In genomic region chr10:54092081-54092480, GRCm38 (mm10) we compare ENCODE assay signal across 24 mouse cellular contexts. TPM values are rescaled to one million over a fixed set of nuclear protein-coding genes. Genes with fewer than 3 reads are reported as not detected.
DNase-seq lines count a peak whose midpoint lies in the region; ATAC-seq and TF ChIP-seq lines count a peak whose summit lies in the region.
"Had no signal": no experiment of that assay in that cellular context is flagged by ENCODE, and none has a peak within 500 bp of the region (broad histone marks: within the 10 kb centered on the region; RNA-seq: fewer than 3 reads in every experiment).

No protein-coding gene starts in this region.

- TF ChIP-seq POLR2A in kidney, adult 2 months (IDR thresholded peaks at IDR 0.05; ENCODE audit: low read depth, low read length): no peak

- no peak overlapping the region for H3K4me2 ChIP-seq in midbrain, embryonic 11.5 days
- H3K4me2 ChIP-seq in midbrain, embryonic 13.5 days (replicated peaks): no peak overlapping the region
- no peak overlapping the region for H3K4me2 ChIP-seq in hindbrain, embryonic 14.5 days (replicated peaks)
- H3K4me2 ChIP-seq: embryonic facial prominence, embryonic 12.5 days; forebrain, embryonic 13.5 days; forebrain, embryonic 15.5 days had no signal

- no peaks in the 10 kb centered on the region for H3K9me3 ChIP-seq in midbrain, embryonic 11.5 days (ENCODE audit: control insufficient read depth, low read length)
- H3K9me3 ChIP-seq in midbrain, embryonic 13.5 days: no peaks in the 10 kb centered on the region
- H3K9me3 ChIP-seq in hindbrain, embryonic 14.5 days (ENCODE audit: control insufficient read depth, low read length): no peaks in the 10 kb centered on the region
- H3K9me3 ChIP-seq: embryonic facial prominence, embryonic 10.5 days; embryonic facial prominence, embryonic 12.5 days; forebrain, embryonic 13.5 days; forebrain, embryonic 15.5 days; G1E had no signal

- no peak for ATAC-seq in midbrain, embryonic 11.5 days (ENCODE audit: low FRiP score)
- ATAC-seq in midbrain, embryonic 13.5 days: no peak
- peak; percentile 73 for ATAC-seq in activated CD4-positive, CD25-positive, alpha-beta regulatory T cell, adult 4 months
- peak; percentile 64 for ATAC-seq in megakaryocyte, adult 5-6 weeks (ENCODE audit: poor library complexity, severe bottlenecking)
- no peak for ATAC-seq in hindbrain, embryonic 14.5 days (ENCODE audit: low FRiP score)
- ATAC-seq: forebrain, embryonic 13.5 days; forebrain, embryonic 15.5 days; forebrain, postnatal 0 days; Patski had no signal

- DNase-seq in midbrain, embryonic 11.5 days (ENCODE audit: low spot score, missing footprints): peak; percentile 17
- no peak for DNase-seq in hindbrain, embryonic 14.5 days (ENCODE audit: low spot score)
- no peak for DNase-seq in retina, postnatal 1 day
- no peak for DNase-seq in kidney, adult 2 months
- DNase-seq: adrenal gland, adult 2 months; adrenal gland, postnatal 10 days; adrenal gland, postnatal 25 days; B cell, adult 2 months; cerebellum, adult 11-12 months; cerebellum, adult 2 months; cerebellum, adult 9-10 months; cerebellum, postnatal 10 days; cerebellum, postnatal 25 days; forebrain, postnatal 0 days had no signal

- H3K27me3 ChIP-seq in midbrain, embryonic 11.5 days (ENCODE audit: control insufficient read depth, insufficient read depth, low read length): no peaks in the 10 kb centered on the region
- H3K27me3 ChIP-seq in midbrain, embryonic 13.5 days: no peaks in the 10 kb centered on the region
- H3K27me3 ChIP-seq in hindbrain, embryonic 14.5 days (ENCODE audit: control insufficient read depth, insufficient read depth, low read length): no peaks in the 10 kb centered on the region
- H3K27me3 ChIP-seq in kidney, adult 2 months (replicated peaks; ENCODE audit: control insufficient read depth, insufficient read depth, low read length): no peaks in the 10 kb centered on the region; the same call in 1 of the 2 replicates
- H3K27me3 ChIP-seq: CH12.LX; embryonic facial prominence, embryonic 12.5 days; forebrain, embryonic 13.5 days; forebrain, embryonic 15.5 days; Patski had no signal

- H3K9ac ChIP-seq in midbrain, embryonic 11.5 days (ENCODE audit: low read length): no peak overlapping the region
- no peak overlapping the region for H3K9ac ChIP-seq in midbrain, embryonic 13.5 days (replicated peaks)
- H3K9ac ChIP-seq in hindbrain, embryonic 14.5 days: no peak overlapping the region
- H3K9ac ChIP-seq: embryonic facial prominence, embryonic 12.5 days; forebrain, embryonic 13.5 days; forebrain, embryonic 15.5 days; forebrain, postnatal 0 days had no signal

- no peak for TF ChIP-seq CTCF in kidney, adult 2 months (conservative IDR thresholded peaks at IDR 0.05; ENCODE audit: insufficient read depth, insufficient read length, low read depth, low read length)

- H3K4me1 ChIP-seq in midbrain, embryonic 11.5 days (ENCODE audit: control insufficient read depth, insufficient read depth, low read length): no peaks in the 10 kb centered on the region
- H3K4me1 ChIP-seq in midbrain, embryonic 13.5 days (replicated peaks): no peaks in the 10 kb centered on the region
- no peaks in the 10 kb centered on the region for H3K4me1 ChIP-seq in hindbrain, embryonic 14.5 days (replicated peaks; ENCODE audit: control insufficient read depth, insufficient read depth, low read length)
- H3K4me1 ChIP-seq in kidney, adult 2 months (ENCODE audit: control insufficient read depth, insufficient read depth, low read length): no peaks in the 10 kb centered on the region
- H3K4me1 ChIP-seq: embryonic facial prominence, embryonic 10.5 days; embryonic facial prominence, embryonic 12.5 days; forebrain, embryonic 13.5 days; forebrain, embryonic 15.5 days had no signal

- no peak overlapping the region for H3K4me3 ChIP-seq in midbrain, embryonic 11.5 days (ENCODE audit: low read depth, low read length)
- H3K4me3 ChIP-seq in midbrain, embryonic 13.5 days (replicated peaks): no peak overlapping the region
- H3K4me3 ChIP-seq in hindbrain, embryonic 14.5 days (replicated peaks; ENCODE audit: low read length): no peak overlapping the region
- no peak overlapping the region for H3K4me3 ChIP-seq in kidney, adult 2 months (ENCODE audit: insufficient read depth, low read depth, low read length)
- H3K4me3 ChIP-seq: embryonic facial prominence, embryonic 10.5 days; embryonic facial prominence, embryonic 12.5 days; forebrain, embryonic 13.5 days; forebrain, embryonic 15.5 days had no signal

- no peaks in the 10 kb centered on the region for H3K36me3 ChIP-seq in midbrain, embryonic 11.5 days (ENCODE audit: control insufficient read depth, insufficient read depth, low read length)
- no peaks in the 10 kb centered on the region for H3K36me3 ChIP-seq in midbrain, embryonic 13.5 days
- no peaks in the 10 kb centered on the region for H3K36me3 ChIP-seq in hindbrain, embryonic 14.5 days (replicated peaks; ENCODE audit: control insufficient read depth, insufficient read depth)
- H3K36me3 ChIP-seq in kidney, adult 2 months (ENCODE audit: control insufficient read depth, insufficient read depth, low read length): no peaks in the 10 kb centered on the region
- H3K36me3 ChIP-seq: embryonic facial prominence, embryonic 10.5 days; embryonic facial prominence, embryonic 12.5 days; forebrain, embryonic 15.5 days; G1E had no signal

- H3K27ac ChIP-seq in midbrain, embryonic 11.5 days (ENCODE audit: low read depth, low read length): no peak overlapping the region
- H3K27ac ChIP-seq in midbrain, embryonic 13.5 days: no peak overlapping the region
- H3K27ac ChIP-seq in hindbrain, embryonic 14.5 days: no peak overlapping the region
- no peak overlapping the region for H3K27ac ChIP-seq in kidney, adult 2 months (ENCODE audit: insufficient read depth, low read depth, low read length)
- H3K27ac ChIP-seq: embryonic facial prominence, embryonic 10.5 days; embryonic facial prominence, embryonic 12.5 days; forebrain, embryonic 13.5 days; forebrain, embryonic 15.5 days had no signal

RNA-seq across cellular contexts. Expression of gene Man1a, which starts 15.7 kb away (rescaled TPM):
- 1.7 and 2.1 TPM in 2 replicates for polyA plus RNA-seq in midbrain, embryonic 11.5 days (2014; fragmentation: Nextera tagmentation; extraction: Ambion mirVana)
- 2.2 and 2.8 TPM in 2 replicates for polyA plus RNA-seq in midbrain, embryonic 13.5 days (2015; fragmentation: Nextera tagmentation; extraction: Ambion mirVana)
- polyA plus RNA-seq in activated CD4-positive, CD25-positive, alpha-beta regulatory T cell, adult 4 months (2017; shearing (Covaris generic)): 10 to 100 TPM; 16.9 to 17.2 TPM
- 60.6 and 67.8 TPM in 2 replicates for total RNA-seq in megakaryocyte, adult 5-6 weeks (2015)
- 49.5 and 51.2 TPM in 2 replicates for total RNA-seq in megakaryocyte, adult 5-6 weeks (2017)
- polyA plus RNA-seq in hindbrain, embryonic 14.5 days (2014; fragmentation: Nextera tagmentation; extraction: Ambion mirVana): 7.6 and 7.9 TPM in 2 replicates
- 30.5 and 33.4 TPM in 2 replicates for polyA plus RNA-seq in kidney, adult 2 months (2012; rRNA removed)

Comparison
In these comparisons a context has a peak if more than half of its experiments do, and no peak if none do; other contexts are left out.
1. ATAC-seq: peak in activated CD4-positive, CD25-positive, alpha-beta regulatory T cell, adult 4 months (single experiment) and megakaryocyte, adult 5-6 weeks (single experiment); none in midbrain, embryonic 11.5 days (single experiment), midbrain, embryonic 13.5 days (single experiment) and hindbrain, embryonic 14.5 days (single experiment).